Mouse (Mus musculus): ENCODE results near the gene Pnliprp1. TPM values are rescaled to one million over a fixed set of nuclear protein-coding genes. Genes with fewer than 3 reads are reported as not detected.

Gene Pnliprp1
- polyA plus RNA-seq, 1 experiment from 2014 or later, result 30.7 TPM

GRCm38 (mm10) chr19:58742711-58743110 is 14.0 kb downstream of the Pnliprp1 start:
- H3K9me3 ChIP-seq (replicated peaks), result no peaks in the 10 kb centered on the region

GRCm38 (mm10) chr19:58743736-58744135 is 15.0 kb downstream of the Pnliprp1 start:
- Histone ChIP-seq H3K27me3 (replicated peaks) (no peaks in the 10 kb centered on the region), H3K9ac (no peak overlapping the region), H3K4me2 (no peak overlapping the region), H3K4me1 (no peaks in the 10 kb centered on the region), H3K27ac (no peak overlapping the region), H3K4me3 (no peak overlapping the region), H3K36me3 (no peaks in the 10 kb centered on the region), H3K9me3 (replicated peaks) (no peaks in the 10 kb centered on the region)
- ATAC-seq, result no peak
- WGBS (ENCODE audit: insufficient replicate concordance), result 38% methylated on average over 4 of the region's 4 CpGs

More at GRCm38 (mm10) chr19:58742711-58743110, 14.0 kb downstream of the Pnliprp1 start:
- WGBS (ENCODE audit: insufficient replicate concordance), result 60% methylated on average over 4 of the region's 4 CpGs
- Histone ChIP-seq H3K36me3 (no peaks in the 10 kb centered on the region), H3K27me3 (replicated peaks) (no peaks in the 10 kb centered on the region), H3K4me1 (no peaks in the 10 kb centered on the region), H3K9ac (no peak overlapping the region), H3K4me2 (no peak overlapping the region), H3K4me3 (no peak overlapping the region), H3K27ac (no peak overlapping the region)
- no peak for ATAC-seq

DNA sequence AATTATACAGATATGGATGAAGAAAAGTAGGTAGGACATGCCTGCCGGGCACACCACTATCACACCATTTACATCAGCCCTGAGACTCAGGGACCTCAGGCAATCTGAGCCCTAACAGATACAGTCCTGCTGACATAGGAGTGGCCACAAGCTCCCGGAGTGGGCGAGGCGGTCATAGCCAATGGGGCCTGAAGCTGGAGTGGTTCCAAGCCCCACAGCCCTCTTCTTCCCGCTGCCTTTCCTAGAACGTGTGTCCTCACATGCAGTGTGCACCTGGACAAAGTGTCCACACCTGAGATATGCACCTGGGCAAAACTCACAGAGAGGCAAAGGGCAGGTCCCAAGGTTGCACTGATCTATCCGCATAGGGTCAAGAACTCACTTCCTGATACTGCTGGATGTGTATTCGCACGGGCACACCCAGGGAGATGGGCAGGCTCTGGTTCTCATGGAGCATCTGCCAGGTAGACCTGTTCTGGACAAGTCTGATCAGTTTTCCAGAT is 18.9 kb downstream of the Pnliprp1 start:
- Histone ChIP-seq H3K4me2 (no peak overlapping the region), H3K9me3 (replicated peaks) (no peaks in the 10 kb centered on the region), H3K27me3 (replicated peaks) (no peaks in the 10 kb centered on the region), H3K4me1 (no peaks in the 10 kb centered on the region), H3K27ac (no peak overlapping the region), H3K4me3 (no peak overlapping the region), H3K9ac (no peak overlapping the region), H3K36me3 (no peaks in the 10 kb centered on the region)
- WGBS (ENCODE audit: insufficient replicate concordance), result 72% methylated on average over 9 of the region's 9 CpGs
- ATAC-seq, result no peak

DNA sequence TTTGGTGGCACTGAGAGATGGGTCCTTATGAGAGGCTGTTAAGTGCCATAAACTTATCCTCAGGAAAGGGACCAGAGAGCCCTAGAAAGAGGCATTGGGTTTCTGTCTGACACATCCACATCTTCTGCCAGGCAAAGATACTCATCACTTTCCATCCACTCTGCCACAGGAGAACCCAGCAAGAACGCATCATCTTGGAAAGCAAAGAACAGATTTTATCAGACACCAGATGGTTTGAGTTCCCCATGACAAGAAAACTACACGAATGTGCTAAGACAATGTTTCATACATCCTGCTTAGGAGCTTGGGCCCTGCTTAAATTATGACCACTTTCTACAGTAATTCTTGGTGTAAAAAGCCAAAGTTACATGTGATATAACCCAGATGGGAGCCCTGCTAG is 22.1 kb downstream of the Pnliprp1 start:
- H3K9me3 ChIP-seq (replicated peaks), result no peaks in the 10 kb centered on the region
- H3K4me3 ChIP-seq, result no peak overlapping the region
- H3K4me2 ChIP-seq, result no peak overlapping the region
- no peak overlapping the region for H3K27ac ChIP-seq
- H3K4me1 ChIP-seq, result no peaks in the 10 kb centered on the region
- no peaks in the 10 kb centered on the region for H3K27me3 ChIP-seq (replicated peaks)
- WGBS (ENCODE audit: insufficient replicate concordance), result 66% methylated on average over 2 of the region's 2 CpGs
- no peak for ATAC-seq
- no peaks in the 10 kb centered on the region for H3K36me3 ChIP-seq
- H3K9ac ChIP-seq, result no peak overlapping the region

DNA sequence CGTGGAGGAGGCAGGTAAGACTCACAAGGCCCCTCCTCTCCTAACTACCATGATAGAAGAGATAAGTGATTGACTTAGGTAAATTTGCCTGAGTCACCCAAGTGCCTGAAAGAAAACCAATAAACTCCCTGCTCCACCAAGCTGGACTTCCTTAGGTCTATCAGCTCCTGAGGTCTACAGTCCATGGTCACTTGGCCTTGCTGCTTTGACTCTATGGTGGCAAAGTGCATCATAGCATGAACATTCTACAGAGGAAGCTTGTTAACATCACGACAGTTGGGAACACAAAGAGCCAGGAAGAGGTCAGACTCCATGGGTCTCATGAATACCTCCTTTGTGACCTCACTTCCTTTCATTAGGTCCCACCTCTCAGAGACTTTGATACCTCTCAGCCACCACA is 22.8 kb downstream of the Pnliprp1 start:
- H3K27ac ChIP-seq, result no peak overlapping the region
- H3K36me3 ChIP-seq, result no peaks in the 10 kb centered on the region
- H3K27me3 ChIP-seq (replicated peaks), result no peaks in the 10 kb centered on the region
- no peaks in the 10 kb centered on the region for H3K4me1 ChIP-seq
- 42% methylated on average over 2 of the region's 2 CpGs for WGBS (ENCODE audit: insufficient replicate concordance)
- no peak overlapping the region for H3K4me3 ChIP-seq
- no peak overlapping the region for H3K9ac ChIP-seq
- no peak overlapping the region for H3K4me2 ChIP-seq
- no peaks in the 10 kb centered on the region for H3K9me3 ChIP-seq (replicated peaks)
- no peak for ATAC-seq

GRCm38 (mm10) chr19:58758871-58759270 is 30.2 kb downstream of the Pnliprp1 start:
- 67% methylated on average over 4 of the region's 4 CpGs for WGBS (ENCODE audit: insufficient replicate concordance)
- H3K9ac ChIP-seq, result no peak overlapping the region

DNA sequence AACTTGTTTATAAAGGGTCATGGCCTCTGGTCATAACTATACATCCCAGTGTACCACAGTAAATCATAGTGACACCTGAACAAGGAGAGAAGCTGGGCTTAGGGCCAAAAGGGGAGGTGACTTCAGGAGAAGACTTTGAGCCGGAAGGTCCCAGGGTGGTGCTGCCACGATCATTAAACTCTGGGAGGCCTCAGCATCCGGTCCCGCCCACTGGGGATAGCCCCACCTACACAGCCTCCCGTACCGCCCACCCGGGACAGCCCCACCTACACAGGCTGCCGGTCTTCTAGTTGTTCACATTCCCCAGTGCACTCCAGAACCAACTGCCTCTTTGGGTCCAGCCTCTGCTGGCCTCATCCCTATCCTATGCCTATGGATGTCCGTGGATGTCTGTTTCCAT is 30.7 kb downstream of the Pnliprp1 start, which contains the start of gene Pnliprp2:
TSS of gene Pnliprp2 (plus strand) at position 297 of the 400 bp plus-strand sequence.
- Histone ChIP-seq H3K9me3 (replicated peaks) (0 out of 2 replicates have a peak, but pooled peaks cover 5% of the 10 kb centered on the region), H3K36me3 (no peaks in the 10 kb centered on the region), H3K27me3 (replicated peaks) (no peaks in the 10 kb centered on the region), H3K4me3 (no peak within 1 kb of the TSS), H3K27ac (no peak within 1 kb of the TSS), H3K4me1 (no peaks in the 10 kb centered on the region), H3K9ac (no peak within 1 kb of the TSS), H3K4me2 (no peak within 1 kb of the TSS)
- ATAC-seq, result no peak
- 45% methylated on average over 9 of the region's 9 CpGs for WGBS (ENCODE audit: insufficient replicate concordance)

More at GRCm38 (mm10) chr19:58758871-58759270, 30.2 kb downstream of the Pnliprp1 start:
- Histone ChIP-seq H3K4me1 (no peaks in the 10 kb centered on the region), H3K4me2 (no peak overlapping the region), H3K27me3 (replicated peaks) (no peaks in the 10 kb centered on the region), H3K36me3 (no peaks in the 10 kb centered on the region), H3K9me3 (replicated peaks) (0 out of 2 replicates have a peak, but pooled peaks cover 5% of the 10 kb centered on the region), H3K4me3 (no peak overlapping the region), H3K27ac (no peak overlapping the region)
- no peak for ATAC-seq

GRCm38 (mm10) chr19:58762316-58762715 is 33.6 kb downstream of the Pnliprp1 start:
- H3K27me3 ChIP-seq (replicated peaks), result no peaks in the 10 kb centered on the region
- H3K27ac ChIP-seq, result no peak overlapping the region
- H3K4me1 ChIP-seq, result no peaks in the 10 kb centered on the region
- H3K36me3 ChIP-seq, result no peaks in the 10 kb centered on the region
- H3K9ac ChIP-seq, result no peak overlapping the region
- no peaks in the 10 kb centered on the region for H3K9me3 ChIP-seq (replicated peaks)
- 0 out of 2 replicates have a peak, but pooled peaks have one; percentile 10 for ATAC-seq
- WGBS (ENCODE audit: insufficient replicate concordance), result 16% methylated on average over 6 of the region's 6 CpGs
- no peak overlapping the region for H3K4me3 ChIP-seq
- no peak overlapping the region for H3K4me2 ChIP-seq

DNA sequence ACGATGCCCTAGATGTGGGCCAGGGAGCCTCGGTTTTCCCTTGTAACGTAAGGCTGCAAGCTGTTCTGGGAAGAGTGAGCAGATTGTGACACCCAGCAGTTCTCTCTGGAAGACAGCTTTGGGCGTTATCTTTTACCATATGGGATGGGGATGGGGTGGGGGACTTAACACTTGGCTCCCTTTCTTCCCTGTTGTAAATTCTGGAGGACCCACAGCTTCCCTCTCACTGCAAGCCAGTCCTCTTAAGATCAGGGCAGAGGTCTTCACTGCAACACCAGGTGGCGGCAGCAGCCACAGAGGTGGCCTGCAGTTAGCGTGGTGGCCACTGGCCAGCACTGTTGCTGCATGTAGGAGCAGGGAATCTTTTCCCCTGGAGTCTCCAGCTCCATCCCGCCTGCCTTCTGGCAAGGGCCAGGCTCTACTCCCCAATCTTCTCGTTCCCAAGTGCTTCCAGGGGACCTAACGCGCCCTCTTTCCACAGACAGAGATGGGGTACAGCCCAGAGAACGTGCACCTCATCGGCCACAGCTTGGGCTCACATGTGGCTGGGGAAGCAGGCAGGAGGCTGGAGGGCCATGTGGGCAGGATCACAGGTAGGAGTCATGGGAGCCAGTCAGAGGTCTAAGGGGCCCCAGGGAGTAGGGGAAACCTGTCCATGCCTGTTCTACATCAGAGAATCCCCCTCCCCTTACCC is 34.3 kb downstream of the Pnliprp1 start:
- Histone ChIP-seq H3K9ac (no peak overlapping the region), H3K36me3 (no peaks in the 10 kb centered on the region), H3K4me2 (no peak overlapping the region), H3K4me1 (no peaks in the 10 kb centered on the region), H3K9me3 (replicated peaks) (no peaks in the 10 kb centered on the region), H3K27ac (no peak overlapping the region), H3K27me3 (replicated peaks) (no peaks in the 10 kb centered on the region), H3K4me3 (no peak overlapping the region)
- ATAC-seq, result peak; percentile 51; the same call in 1 of the 2 replicates
- WGBS (ENCODE audit: insufficient replicate concordance), result 14% methylated on average over 12 of the region's 12 CpGs

DNA sequence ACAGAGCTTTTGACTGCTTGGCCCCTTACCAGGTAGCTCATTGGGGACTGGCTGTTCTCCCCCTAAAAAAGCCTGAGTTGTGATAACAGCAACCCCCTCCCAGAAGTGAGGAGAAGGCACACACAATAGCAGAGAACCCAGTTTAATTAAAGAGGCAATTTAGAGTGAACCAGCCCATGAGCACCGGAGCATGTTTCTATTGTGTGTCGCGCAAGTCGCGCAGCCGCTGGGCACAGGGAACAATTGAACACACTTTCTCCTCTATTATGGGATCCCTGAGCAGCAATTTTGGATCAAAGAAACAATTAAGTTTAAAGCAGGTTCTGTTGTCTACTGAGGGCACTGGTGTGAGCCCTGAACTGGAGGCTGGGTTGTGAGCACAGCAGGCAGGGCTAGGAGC is 38.6 kb downstream of the Pnliprp1 start:
- no peak overlapping the region for H3K27ac ChIP-seq
- no peak overlapping the region for H3K4me3 ChIP-seq
- ATAC-seq, result no peak
- H3K4me1 ChIP-seq, result no peaks in the 10 kb centered on the region
- no peak overlapping the region for H3K9ac ChIP-seq
- no peaks in the 10 kb centered on the region for H3K36me3 ChIP-seq
- H3K27me3 ChIP-seq (replicated peaks), result no peaks in the 10 kb centered on the region
- H3K4me2 ChIP-seq, result no peak overlapping the region
- 91% methylated on average over 6 of the region's 6 CpGs for WGBS (ENCODE audit: insufficient replicate concordance)
- no peaks in the 10 kb centered on the region for H3K9me3 ChIP-seq (replicated peaks)

DNA sequence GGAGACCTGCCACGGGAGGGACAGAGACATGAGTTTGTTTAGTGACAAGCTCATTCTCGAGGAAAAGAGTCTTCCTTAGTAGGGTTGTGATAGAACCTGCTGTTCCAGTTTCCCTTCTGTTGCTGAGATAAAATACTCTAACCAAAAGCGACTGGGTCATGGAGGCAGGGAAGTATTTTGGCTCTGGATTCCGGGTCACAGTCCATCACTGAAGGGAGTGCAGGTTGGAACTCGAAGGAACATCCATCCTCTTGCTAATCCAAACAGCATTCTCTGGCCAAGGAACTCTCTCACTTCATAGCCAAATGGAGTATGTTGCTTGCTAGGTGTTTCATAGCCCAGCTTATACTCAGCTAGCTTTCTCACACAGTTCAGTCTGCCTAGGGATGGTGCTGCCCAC is 47.8 kb downstream of the Pnliprp1 start:
- Histone ChIP-seq H3K9me3 (replicated peaks) (no peaks in the 10 kb centered on the region), H3K27ac (no peak overlapping the region), H3K9ac (no peak overlapping the region), H3K36me3 (no peaks in the 10 kb centered on the region), H3K27me3 (replicated peaks) (no peaks in the 10 kb centered on the region), H3K4me3 (no peak overlapping the region), H3K4me2 (no peak overlapping the region), H3K4me1 (no peaks in the 10 kb centered on the region)
- WGBS (ENCODE audit: insufficient replicate concordance), result 49% methylated on average over 5 of the region's 5 CpGs
- ATAC-seq, result no peak

DNA sequence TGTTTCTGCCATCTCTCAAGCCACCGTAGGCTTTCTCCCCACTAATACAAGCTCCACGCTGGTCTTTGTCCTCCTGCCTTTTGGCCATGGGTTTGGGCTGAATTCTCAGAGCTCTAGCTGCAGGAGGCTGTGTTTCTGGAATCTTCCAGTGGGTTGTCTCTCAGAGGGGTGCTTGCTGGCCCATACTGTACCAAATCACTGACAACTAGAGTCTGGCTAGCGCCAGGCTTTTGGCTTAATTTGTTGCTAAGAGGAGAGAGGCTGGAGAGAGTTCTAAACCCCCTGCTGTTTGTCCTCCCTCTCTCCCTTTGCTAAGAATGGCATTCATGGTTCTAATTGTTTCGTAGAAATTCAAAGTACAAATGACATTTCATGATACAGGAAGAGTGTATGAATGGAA is 52.9 kb downstream of the Pnliprp1 start:
- no peaks in the 10 kb centered on the region for H3K36me3 ChIP-seq
- H3K4me1 ChIP-seq, result no peaks in the 10 kb centered on the region
- H3K9ac ChIP-seq, result no peak overlapping the region
- H3K27me3 ChIP-seq (replicated peaks), result no peaks in the 10 kb centered on the region
- no peak overlapping the region for H3K4me2 ChIP-seq
- 61% methylated on average over 4 of the region's 4 CpGs for WGBS (ENCODE audit: insufficient replicate concordance)
- no peak overlapping the region for H3K4me3 ChIP-seq
- ATAC-seq, result no peak
- no peaks in the 10 kb centered on the region for H3K9me3 ChIP-seq (replicated peaks)
- H3K27ac ChIP-seq, result no peak overlapping the region

Measured in liver, embryonic 12.5 days (tissue).